Mouse (Mus musculus): ENCODE data around the gene Lmntd1.

Gene Lmntd1

GRCm38 (mm10) chr6:145433897-145434296 lies 180.2 kb downstream of the Lmntd1 start:
- DNase-seq (ENCODE audit: low spot score) = no peak

GRCm38 (mm10) chr6:145432711-145433708 lies 181.1 kb downstream of the Lmntd1 start:
- no peak for DNase-seq (ENCODE audit: low spot score)

GRCm38 (mm10) chr6:145431747-145432146 lies 182.4 kb downstream of the Lmntd1 start:
- no peak for DNase-seq (ENCODE audit: low spot score)

GRCm38 (mm10) chr6:145427411-145427810 lies 186.7 kb downstream of the Lmntd1 start:
- DNase-seq (ENCODE audit: low spot score) = no peak

- DNase-seq (ENCODE audit: low spot score) = no peak
Measured at GRCm38 (mm10) chr6:145426501-145426900, 187.6 kb downstream of the Lmntd1 start.

GRCm38 (mm10) chr6:145424156-145424555 lies 190.0 kb downstream of the Lmntd1 start:
- no peak for DNase-seq (ENCODE audit: low spot score)

- no peak for DNase-seq (ENCODE audit: low spot score)
Measured at GRCm38 (mm10) chr6:145423484-145423883, 190.6 kb downstream of the Lmntd1 start.

- no peak for DNase-seq (ENCODE audit: low spot score)
Measured at GRCm38 (mm10) chr6:145421666-145422065, 192.5 kb downstream of the Lmntd1 start.

- no peak for DNase-seq (ENCODE audit: low spot score)
Measured at GRCm38 (mm10) chr6:145420407-145420806, 193.7 kb downstream of the Lmntd1 start.

- no peak for DNase-seq (ENCODE audit: low spot score)
Measured at GRCm38 (mm10) chr6:145418856-145419255, 195.3 kb downstream of the Lmntd1 start.

- no peak for DNase-seq (ENCODE audit: low spot score)
Measured at GRCm38 (mm10) chr6:145417720-145418440, 196.2 kb downstream of the Lmntd1 start.

GRCm38 (mm10) chr6:145417014-145417719 lies 197.0 kb downstream of the Lmntd1 start:
- no peak for DNase-seq (ENCODE audit: low spot score)

- DNase-seq (ENCODE audit: low spot score) = no peak
Measured at GRCm38 (mm10) chr6:145404369-145405051, 209.6 kb downstream of the Lmntd1 start.

GRCm38 (mm10) chr6:145401140-145401539 lies 213.0 kb downstream of the Lmntd1 start:
- no peak for DNase-seq (ENCODE audit: low spot score)

- no peak for DNase-seq (ENCODE audit: low spot score)
Measured at GRCm38 (mm10) chr6:145397881-145398280, 216.2 kb downstream of the Lmntd1 start.

GRCm38 (mm10) chr6:145396534-145396933 lies 217.6 kb downstream of the Lmntd1 start:
- no peak for DNase-seq (ENCODE audit: low spot score)

GRCm38 (mm10) chr6:145390421-145390820 lies 223.7 kb downstream of the Lmntd1 start:
- no peak for DNase-seq (ENCODE audit: low spot score)

- peak; percentile 60 for DNase-seq (ENCODE audit: low spot score)
Measured at GRCm38 (mm10) chr6:145389904-145390303, 224.2 kb downstream of the Lmntd1 start.

GRCm38 (mm10) chr6:145387378-145387777 lies 226.7 kb downstream of the Lmntd1 start:
- DNase-seq (ENCODE audit: low spot score) = peak; percentile 62

GRCm38 (mm10) chr6:145382586-145383380 lies 231.3 kb downstream of the Lmntd1 start:
- no peak for DNase-seq (ENCODE audit: low spot score)

- DNase-seq (ENCODE audit: low spot score) = no peak
Measured at GRCm38 (mm10) chr6:145380961-145381360, 233.2 kb downstream of the Lmntd1 start.

Measured in left cerebral cortex, adult 11 months (tissue).